Mouse (Mus musculus): ENCODE results near the gene Lrrc73.

The Lrrc73 gene

DNA sequence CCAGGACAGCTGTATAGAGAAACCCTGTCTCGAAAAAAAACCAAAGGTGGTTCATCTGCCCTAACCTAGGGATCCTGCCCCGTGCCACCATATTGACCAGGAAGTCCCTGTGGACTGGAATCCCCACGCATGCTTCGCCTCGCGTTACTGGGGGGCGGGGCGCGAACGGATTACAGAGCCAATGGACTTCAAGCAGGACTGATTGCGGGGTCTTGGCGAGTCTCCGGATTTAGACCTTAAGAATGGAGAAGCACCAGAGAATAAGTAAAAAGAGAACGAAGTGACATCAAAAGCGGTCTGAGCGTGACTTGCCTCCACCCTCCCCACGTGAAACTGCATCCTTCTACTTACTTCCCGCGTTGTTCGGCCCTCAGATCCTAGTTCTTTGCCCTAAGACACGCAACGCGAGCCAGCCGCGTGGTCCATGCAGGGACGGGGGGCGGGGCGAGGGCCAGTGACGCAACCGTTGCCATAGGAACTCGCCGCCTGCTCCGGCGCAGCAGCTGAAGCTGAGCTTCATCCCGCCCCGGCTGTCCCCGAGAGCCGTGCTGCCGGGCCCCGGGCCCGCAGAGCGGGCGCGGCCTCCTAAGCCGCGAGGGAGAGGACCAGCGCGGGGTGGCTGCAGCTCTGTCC is at the start of gene Lrrc73:
Lrrc73 (plus strand) TSS at position 80 of the 633 bp plus-strand sequence.
- peak; percentile 92 for DNase-seq

DNA sequence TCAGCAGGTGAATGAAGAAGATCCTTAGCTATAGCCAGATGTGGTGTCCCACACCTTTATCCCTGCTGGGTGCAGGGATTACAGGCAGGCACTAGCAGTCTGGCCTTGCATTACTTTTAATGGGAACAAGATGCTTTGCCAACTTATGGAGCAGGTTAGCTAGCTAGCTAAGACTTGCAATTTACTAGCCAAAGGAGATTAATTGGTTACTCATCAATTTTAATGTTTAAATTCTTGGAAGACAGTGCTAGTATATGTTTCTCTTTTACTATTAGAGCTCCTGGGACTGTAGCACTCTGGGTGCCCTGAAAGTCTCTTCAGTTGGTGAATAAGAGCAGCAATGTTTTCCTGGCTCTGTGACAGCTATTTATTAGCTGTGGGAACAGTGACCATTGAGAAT is 46.7 kb upstream of the Lrrc73 start:
- no peak for DNase-seq

DNA sequence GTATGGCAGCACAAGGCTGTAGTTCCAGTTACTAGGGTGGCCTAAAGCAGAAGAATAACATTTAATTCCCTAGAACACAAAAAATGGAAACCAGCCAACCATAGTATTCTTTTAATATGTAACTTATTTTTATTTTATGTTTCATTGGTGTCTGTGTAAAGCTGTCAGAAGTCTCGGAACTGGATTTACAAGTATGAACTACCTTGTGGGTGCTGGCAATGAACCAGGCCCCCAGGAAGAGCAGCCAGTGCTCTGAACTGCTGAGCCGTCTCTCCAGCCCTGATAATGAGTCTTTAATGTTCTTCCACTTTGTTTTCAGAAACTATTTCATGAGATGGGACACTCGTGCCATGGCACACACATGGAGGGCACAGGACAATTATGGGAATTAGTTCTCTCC is 42.8 kb upstream of the Lrrc73 start:
- DNase-seq: no peak

GRCm38 (mm10) chr17:46221601-46222000 is 31.7 kb upstream of the Lrrc73 start:
- DNase-seq: no peak

DNA sequence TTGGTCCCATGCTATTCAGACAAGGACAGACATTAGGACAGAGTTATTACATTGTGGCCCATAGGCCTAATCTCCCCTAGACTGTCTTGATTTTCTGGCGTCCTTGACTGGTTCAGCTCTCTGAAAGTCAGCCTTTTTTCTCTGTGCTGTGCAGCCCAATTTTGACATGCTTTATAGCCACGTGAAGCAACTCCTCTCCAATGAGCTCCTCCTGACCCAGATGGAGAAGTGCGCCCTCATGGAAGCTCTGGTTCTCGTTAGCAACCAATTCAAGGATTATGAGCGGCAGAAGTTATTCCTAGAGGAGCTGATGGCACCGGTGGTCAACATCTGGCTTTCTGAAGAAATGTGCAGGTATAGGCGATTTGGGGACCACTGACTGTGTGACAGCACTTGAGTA is 25.8 kb upstream of the Lrrc73 start:
- DNase-seq: no peak

DNA sequence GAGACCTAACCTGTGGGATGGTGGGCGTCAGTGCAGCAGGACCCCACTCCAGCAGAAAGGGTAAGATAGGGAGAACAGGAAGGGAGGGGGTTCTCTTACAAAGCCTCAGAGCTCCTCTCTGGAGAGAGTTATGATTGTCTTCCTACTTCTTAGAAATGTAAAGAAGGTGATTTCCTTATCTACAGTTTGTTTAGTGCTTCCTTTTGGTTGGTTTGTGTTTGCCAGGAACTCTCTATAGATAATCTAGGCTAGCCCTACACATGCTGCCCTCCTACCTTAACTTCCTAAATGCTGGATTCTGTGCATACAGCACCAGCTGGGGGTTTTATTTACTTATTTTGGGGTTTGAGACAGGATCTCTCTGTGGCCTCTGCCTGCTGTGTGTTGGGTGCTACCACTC is 17.3 kb upstream of the Lrrc73 start:
- DNase-seq: no peak

GRCm38 (mm10) chr17:46237079-46237478 is 16.3 kb upstream of the Lrrc73 start:
- no peak for DNase-seq

DNA sequence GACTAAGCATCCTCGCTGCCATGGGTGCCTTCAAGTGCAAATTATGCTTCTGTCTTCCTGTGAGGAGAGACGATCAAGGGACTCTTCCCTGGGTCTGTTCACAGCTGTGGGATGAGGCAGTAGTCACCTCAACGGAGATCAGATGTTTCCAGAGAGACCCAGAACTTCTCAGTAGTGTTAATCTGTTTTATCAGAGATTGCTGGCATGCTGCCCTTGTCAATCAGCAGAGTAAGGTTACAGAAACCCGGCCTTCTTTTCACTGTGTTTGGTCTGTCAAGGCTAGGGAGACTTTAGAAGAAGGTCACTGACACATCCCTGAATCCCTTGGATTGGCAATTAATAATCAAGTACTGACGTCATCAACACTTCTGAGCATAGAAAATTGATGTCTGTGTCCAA is 15.9 kb upstream of the Lrrc73 start:
- DNase-seq: no peak

DNA sequence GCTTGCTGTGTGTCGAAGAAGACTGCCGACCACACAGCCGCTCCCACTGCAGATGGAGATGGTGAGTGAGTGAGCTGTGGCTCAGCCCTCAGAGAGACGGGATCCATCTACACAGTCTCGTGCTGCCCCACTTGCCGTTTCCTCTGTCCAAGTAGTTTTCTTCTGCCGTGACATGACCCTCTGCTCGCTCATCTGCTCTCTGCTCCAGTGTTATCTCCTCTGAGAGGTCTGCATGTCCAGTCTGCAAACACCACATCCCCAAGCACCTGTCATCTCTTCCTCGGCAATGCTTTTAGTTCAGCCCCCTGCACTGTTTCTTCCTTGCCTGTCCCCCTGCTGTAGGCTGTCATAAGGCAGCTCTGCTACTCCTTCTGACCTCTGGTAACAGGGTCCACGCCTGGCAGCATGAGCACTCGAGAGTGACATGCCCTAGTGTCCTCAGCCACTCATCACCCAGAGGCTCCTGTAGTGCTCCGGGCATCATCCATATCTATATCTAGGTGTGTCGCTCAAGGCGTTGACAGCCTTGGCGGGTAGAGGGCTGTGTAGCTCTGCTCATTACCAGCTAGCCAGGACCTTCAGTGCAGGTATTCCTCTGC is 13.7 kb upstream of the Lrrc73 start:
- DNase-seq: no peak

GRCm38 (mm10) chr17:46241471-46241870 is 11.9 kb upstream of the Lrrc73 start:
- no peak for DNase-seq

GRCm38 (mm10) chr17:46242274-46242673 is 11.1 kb upstream of the Lrrc73 start:
- DNase-seq: no peak

DNA sequence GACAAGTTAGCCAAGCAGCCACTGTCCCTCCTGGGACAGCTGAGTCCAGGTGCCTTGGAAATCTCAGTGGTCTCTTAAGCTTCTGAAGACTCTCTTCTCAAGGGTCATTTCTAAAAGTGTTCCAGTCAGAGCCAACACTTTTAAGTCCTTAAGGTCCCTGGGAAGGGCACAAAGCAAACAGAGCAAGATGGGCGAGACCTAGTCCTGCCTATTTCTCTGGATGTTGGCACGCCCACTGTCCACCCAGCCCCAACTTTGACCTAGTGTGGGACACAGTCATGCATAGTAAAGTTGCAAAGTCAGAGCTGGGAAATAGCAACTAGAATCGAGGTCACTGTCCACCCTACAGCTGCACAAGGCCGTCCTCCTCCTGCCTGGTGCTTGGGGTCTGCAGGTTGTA is 10.3 kb upstream of the Lrrc73 start:
- no peak for DNase-seq

GRCm38 (mm10) chr17:46243624-46244023 is 9.7 kb upstream of the Lrrc73 start:
- DNase-seq: no peak

GRCm38 (mm10) chr17:46244579-46244978 is 8.8 kb upstream of the Lrrc73 start:
- peak; percentile 8 for DNase-seq

DNA sequence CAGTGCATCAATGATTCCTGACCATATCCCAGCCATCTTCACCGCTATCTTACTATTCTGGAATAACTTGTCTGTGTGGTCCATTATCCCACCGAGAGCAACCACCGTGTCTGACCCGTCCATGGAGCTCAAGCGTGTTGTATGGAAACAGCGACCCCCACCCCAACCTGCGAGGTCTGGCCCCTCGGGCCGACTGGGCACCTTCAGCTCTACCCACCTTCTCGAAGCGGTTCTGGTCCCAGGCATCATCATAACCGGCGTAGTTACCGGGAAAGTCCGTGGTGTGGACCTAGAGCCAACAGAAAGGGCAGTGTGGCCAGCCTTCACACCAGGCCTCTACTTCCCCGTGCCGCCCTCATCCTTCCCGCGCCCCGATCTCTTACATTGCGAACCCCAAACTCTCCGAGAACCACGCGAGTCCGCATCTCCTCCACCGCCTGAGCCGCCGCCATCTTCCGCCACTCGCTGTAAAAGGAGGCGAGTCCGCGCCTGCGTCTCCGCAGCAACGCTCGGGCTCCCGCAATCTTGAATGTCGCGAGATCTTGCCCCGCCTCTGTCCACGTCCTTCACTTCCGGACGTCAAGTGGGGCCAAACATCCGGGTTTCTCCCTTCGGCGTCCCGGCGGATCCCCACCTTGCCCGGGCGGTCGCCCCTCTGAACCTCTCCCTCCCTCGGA is 5.7 kb upstream of the Lrrc73 start, which contains the start of the genes Polr1c and Yipf3:
Polr1c (minus strand) TSS at position 543 of the 677 bp plus-strand sequence.
Yipf3 (plus strand) TSS at position 569 of the 677 bp plus-strand sequence.
- peak; percentile 95 for DNase-seq

GRCm38 (mm10) chr17:46248189-46248522 is 5.2 kb upstream of the Lrrc73 start:
- no peak for DNase-seq

DNA sequence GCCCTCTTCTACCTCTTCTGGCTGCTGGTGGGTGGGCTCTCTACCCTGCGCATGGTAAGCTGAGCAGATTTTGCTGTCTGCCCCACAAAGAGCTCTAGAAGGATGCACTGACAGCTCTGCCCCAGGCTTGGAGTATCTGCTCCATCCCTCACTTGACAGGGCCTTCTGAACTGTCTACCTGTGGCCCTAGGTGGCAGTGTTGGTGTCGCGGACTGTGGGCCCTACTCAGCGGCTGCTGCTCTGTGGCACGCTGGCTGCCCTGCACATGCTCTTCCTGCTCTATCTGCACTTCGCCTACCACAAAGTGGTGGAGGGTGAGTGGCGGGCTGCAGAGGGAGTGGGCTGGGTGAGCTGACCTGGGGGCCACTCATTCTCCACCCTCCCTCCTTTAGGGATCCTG is 2.2 kb upstream of the Lrrc73 start:
- no peak for DNase-seq

- DNase-seq: no peak
Measured at GRCm38 (mm10) chr17:46252571-46253451, 520 bp upstream of the Lrrc73 start.

DNA sequence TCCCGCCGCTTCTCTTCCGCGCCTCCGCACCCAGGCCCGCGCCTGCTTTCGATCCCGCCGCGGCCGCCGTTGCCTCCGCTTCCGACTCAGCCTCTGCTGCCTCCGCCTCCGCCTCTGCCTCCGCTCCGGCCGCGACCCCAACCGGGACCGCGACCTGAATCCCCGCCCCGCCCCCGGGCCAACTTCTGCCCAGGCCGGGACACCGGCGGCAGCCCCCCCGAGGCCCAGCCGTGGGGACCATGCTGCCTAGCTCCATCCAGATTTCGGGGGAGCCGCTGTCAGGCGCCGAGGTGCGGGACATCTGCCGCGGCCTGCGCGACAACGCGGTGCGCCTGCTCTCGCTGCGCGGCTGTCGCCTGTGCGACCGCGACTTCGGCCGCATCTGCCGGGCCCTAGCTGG is 775 bp downstream of the Lrrc73 start:
- DNase-seq: no peak

DNA sequence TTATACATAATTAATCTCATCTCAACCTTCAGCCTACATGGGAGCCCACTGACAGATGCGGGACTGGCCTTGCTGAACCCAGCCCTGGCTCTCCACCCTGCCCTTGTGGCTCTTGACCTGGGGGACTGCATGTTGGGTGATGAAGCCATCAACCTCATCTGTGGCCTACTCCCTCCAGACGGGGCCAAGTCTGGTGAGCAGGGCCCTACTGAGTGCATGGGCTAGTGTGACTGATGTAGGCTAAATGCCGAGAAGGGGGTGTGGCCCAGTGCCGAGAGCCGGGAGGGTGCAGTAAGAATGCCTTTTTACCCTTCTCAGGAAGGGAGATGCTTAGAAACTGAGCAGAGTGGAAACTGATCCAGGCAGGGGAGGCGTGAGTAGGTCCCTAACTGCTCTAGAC is 1.8 kb downstream of the Lrrc73 start:
- no peak for DNase-seq

DNA sequence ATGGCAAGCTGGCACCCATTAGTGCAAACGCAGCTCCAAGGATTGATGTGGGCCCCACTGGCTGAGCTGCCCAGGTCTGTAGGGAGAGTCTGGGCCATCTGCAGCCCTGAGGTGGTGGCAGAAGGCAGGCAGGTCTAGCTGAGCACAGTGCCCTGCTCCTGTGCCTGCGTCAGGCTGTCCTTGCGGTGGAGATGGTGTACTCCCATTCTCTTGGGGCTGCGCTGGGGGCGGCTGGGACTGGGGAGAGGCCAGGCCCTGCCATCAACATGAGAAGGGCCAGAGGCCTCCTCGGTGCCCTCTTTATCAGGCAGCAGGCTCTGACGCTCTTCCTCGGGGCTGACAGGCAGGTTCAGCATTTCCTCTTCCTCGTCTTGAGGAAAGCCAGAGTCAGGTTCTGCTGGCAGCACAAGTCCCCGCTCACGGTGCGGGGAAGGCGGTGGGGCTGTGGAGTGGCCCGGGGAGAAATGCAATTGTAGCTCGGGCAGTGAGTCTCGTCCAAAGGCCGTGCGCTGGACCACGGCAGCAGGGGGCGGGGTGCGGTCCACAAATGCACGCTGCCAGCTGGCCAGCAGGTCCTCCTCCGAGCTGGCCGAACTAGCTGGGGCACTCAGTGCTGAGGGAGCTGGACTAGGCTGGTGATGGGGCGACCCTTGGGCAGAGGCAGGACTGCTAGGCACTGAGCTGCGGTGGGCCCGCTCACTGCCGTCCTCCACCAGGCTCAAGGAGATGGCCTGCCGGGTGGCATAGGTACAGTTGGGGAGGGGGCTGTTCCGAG is 5.1 kb downstream of the Lrrc73 start:
- no peak for DNase-seq

- DNase-seq: no peak
Measured at GRCm38 (mm10) chr17:46259675-46260074, 6.3 kb downstream of the Lrrc73 start.
